Mouse (Mus musculus): ENCODE data around the gene Ube2n.

DNA sequence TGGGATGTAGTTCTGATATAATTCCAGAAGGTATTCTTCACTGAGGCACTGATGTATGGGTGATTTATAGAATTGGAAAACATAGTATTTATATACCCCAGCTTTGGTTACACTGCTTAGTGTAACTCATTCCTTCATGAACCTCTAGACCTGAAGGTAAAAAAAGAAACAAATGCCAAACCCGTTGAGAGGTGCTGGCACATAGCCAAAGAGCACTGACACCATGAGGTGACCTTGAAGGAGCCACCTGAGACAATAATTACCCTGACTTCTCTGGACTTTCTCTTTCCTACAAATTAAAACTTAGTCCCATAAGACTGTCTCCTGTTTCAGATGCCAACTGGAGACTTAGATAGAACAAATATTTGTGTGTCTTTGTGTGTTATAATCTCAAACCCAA, 10.6 kb upstream of the Ube2n start:
- TF ChIP-seq POLR2A (IDR thresholded peaks at IDR 0.05; ENCODE audit: control insufficient read depth, extremely low read depth, insufficient read depth, low read length, poor library complexity) (no peak), CTCF (IDR thresholded peaks at IDR 0.05; ENCODE audit: borderline replicate concordance, control insufficient read depth, extremely low read depth, insufficient read depth, low read length, poor library complexity) (no peak)
